Mouse (Mus musculus): ENCODE results near the gene Tprn.

DNA sequence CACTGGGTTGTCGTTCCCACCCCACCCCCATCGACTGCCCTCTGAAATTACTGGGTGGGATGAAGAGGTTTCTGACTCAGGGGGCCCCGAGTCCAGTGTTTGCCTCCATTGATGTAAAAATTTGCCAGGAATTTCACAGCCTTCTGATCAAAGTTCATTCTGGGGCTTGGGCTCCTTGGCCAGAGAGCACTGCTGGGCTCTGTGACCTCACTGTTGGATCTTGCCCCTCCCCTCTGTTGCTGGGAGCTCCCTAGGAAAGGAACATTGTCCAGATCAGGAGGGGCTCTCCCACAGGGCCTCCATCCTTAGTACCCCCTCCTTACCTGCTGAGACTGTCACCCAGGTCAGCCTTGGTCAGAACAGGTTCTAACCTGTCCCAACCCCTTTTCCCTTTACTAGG is 48.0 kb upstream of the Tprn start, which contains the start of gene Stpg3:
- no peak for TF ChIP-seq CTCF (IDR thresholded peaks at IDR 0.05; ENCODE audit: low read depth)
- TF ChIP-seq EP300 (IDR thresholded peaks at IDR 0.05; ENCODE audit: low read depth) = no peak
